Mouse (Mus musculus): ENCODE measurements around the gene Atp2a3.

- TF ChIP-seq GATA1 (IDR thresholded peaks at IDR 0.05; ENCODE audit: low read length): no peak
- TF ChIP-seq TAL1 (IDR thresholded peaks at IDR 0.05; ENCODE audit: low read length): no peak
Measured at GRCm38 (mm10) chr11:73007113-73007512, 46.1 kb downstream of the Atp2a3 start.

Measured in erythroblast, embryonic 14.5 days (primary cell).